Mouse (Mus musculus): ENCODE results near the gene Prdm5. TPM values are rescaled to one million over a fixed set of nuclear protein-coding genes. Genes with fewer than 3 reads are reported as not detected.
A peak's percentile ranks its signal among the peaks of the same experiment; 100 is the strongest.

Prdm5 gene
- 26.4 and 28.4 TPM in 2 replicates for polyA plus RNA-seq (2016; fragmentation: Nextera tagmentation; extraction: Ambion mirVana)

DNA sequence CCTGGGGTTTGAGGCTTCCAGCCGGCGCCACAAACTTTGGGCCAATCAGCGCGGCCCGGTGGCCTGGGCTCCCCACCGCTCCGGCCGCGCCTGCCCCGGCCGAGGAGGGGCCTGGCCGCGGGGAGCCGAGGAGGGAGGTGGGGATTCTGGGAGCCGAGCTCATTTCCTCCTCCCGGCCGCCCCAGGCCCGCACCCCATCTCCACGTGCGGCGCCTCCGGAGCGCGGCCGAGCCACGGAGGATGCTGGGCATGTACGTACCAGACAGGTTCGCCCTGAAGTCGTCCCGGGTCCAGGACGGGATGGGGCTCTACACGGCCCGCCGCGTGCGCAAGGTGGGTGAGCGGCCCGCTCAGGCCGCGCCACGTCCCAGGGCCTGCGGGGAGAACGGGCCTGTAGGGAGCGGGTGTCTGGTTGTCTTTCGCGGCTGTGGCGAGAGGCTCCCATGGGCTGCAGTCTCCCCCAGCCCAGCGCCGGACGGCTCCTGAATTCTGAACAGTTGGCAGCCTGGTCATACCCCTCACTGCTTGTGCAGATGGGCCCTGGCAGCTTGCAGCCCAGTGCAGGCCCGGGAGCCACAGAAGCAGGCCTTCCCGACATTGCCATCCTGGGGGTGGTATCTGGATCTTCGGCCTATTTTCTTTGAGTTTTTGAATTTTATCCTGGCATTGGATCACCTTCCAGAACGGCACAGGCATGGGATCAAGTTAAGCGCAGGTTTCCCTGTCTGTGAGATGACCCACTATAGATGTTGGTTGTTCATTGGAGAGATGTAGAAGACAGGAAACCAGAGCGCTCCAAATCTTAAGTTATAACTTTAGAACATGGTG lies at the start of gene Prdm5:
Gene Prdm5, plus strand, starts transcription at position 128 of the 828 bp plus-strand sequence.
- Histone ChIP-seq H3K27ac (peak within 1 kb of the TSS; percentile 82), H3K9me3 (no peaks in the 10 kb centered on the region), H3K4me2 (peak within 1 kb of the TSS; percentile 71), H3K36me3 (no peaks in the 10 kb centered on the region), H3K4me1 (replicated peaks) (peaks cover 13% of the 10 kb centered on the region; the same call in 1 of the 2 replicates), H3K4me3 (replicated peaks) (peak within 1 kb of the TSS; percentile 54), H3K27me3 (no peaks in the 10 kb centered on the region), H3K9ac (replicated peaks) (peak within 1 kb of the TSS; percentile 89)
- ATAC-seq (ENCODE audit: insufficient number of reproducible peaks, insufficient read depth, low FRiP score, low TSS enrichment, low read depth) = peak; percentile 96
- 5% methylated on average over 56 of the region's 56 CpGs for WGBS

DNA sequence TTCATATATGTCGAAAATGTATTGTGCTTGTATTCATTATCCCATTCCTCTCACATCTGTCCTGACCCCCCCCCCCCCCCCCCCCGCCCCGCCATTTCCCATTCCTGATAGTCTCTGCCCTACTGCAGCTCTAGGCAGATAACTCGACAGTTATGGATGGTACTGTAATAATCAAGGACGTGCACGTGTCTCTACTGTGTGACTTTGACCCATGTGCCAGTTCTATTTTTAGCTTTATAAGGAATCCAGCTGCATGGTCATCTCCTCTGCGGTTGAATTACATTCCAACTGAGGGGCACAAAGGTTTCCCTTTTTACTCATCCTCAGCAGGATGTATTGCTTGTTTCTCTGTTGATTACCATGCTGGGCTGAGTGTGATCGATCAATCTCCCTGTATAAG lies 39.3 kb upstream of the Prdm5 start:
- H3K4me1 ChIP-seq (replicated peaks) = peaks cover 4% of the 10 kb centered on the region; the same call in 1 of the 2 replicates
- 68% methylated on average over 6 of the region's 8 CpGs for WGBS
- no peaks in the 10 kb centered on the region for H3K27me3 ChIP-seq
- H3K9me3 ChIP-seq = no peaks in the 10 kb centered on the region
- H3K4me2 ChIP-seq = no peak overlapping the region
- no peak overlapping the region for H3K4me3 ChIP-seq (replicated peaks)
- H3K27ac ChIP-seq = no peak overlapping the region
- no peak overlapping the region for H3K9ac ChIP-seq (replicated peaks)
- no peak for ATAC-seq (ENCODE audit: insufficient number of reproducible peaks, insufficient read depth, low FRiP score, low TSS enrichment, low read depth)
- no peaks in the 10 kb centered on the region for H3K36me3 ChIP-seq

DNA sequence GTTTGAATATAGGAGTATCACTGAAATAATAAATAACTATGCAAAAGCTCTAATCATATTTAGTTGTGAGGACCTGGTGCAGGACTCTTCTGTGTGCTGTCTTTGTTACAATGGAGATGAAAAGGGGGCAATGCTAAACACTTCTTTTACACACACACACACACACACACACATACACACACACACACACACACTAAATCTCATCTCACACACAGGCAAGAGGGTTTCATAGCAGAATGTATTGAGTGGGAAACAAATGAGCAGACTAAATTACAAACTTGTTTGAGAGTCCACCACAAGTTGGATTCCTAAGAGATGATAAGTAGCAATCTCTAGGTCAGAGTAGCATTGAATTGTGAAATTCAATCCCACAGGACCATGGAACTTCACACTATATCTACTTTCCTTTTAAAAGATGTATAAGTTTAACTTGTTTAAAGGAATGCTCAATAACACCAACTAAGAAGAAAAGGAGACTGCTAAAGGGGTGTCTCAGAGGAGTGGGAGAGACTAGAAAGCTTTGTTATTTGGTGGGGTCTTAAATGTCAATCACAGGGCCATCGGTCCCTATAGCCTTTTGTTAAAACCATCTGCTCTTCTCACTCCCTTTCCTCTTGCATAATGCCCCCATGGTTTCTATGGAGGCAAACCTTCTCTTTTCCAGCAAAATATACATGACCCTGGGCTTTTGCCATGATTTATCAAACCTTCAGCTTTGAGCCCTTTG lies 35.5 kb upstream of the Prdm5 start:
- Histone ChIP-seq H3K9ac (replicated peaks) (no peak overlapping the region), H3K4me1 (replicated peaks) (peaks cover 4% of the 10 kb centered on the region; the same call in 1 of the 2 replicates), H3K27me3 (no peaks in the 10 kb centered on the region), H3K4me2 (no peak overlapping the region), H3K4me3 (replicated peaks) (no peak overlapping the region), H3K36me3 (no peaks in the 10 kb centered on the region), H3K9me3 (peaks cover 3% of the 10 kb centered on the region; the same call in 1 of the 2 replicates), H3K27ac (no peak overlapping the region)
- ATAC-seq (ENCODE audit: insufficient number of reproducible peaks, insufficient read depth, low FRiP score, low TSS enrichment, low read depth) = no peak
- 46% methylated on average over 1 of the region's 1 CpGs for WGBS

DNA sequence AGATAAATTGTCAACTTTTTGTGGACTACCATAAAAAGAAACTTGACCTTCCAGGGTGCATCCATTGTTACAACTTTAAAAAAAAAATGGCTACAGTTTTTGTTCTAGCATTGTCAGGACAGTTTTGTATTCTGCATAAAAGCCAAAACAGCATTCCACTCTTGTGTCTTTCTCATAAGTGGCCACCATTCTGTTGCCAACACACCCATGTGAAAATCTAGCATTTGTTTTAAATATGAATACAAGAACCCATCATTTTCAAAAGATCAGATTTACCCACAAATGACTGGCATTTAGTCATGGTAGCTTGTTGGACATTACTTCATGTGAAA lies 35.0 kb upstream of the Prdm5 start:
- H3K4me1 ChIP-seq (replicated peaks) = peaks cover 4% of the 10 kb centered on the region; the same call in 1 of the 2 replicates
- no peak overlapping the region for H3K4me3 ChIP-seq (replicated peaks)
- ATAC-seq (ENCODE audit: insufficient number of reproducible peaks, insufficient read depth, low FRiP score, low TSS enrichment, low read depth) = no peak
- no peak overlapping the region for H3K27ac ChIP-seq
- no peaks in the 10 kb centered on the region for H3K36me3 ChIP-seq
- H3K4me2 ChIP-seq = no peak overlapping the region
- no peak overlapping the region for H3K9ac ChIP-seq (replicated peaks)
- H3K9me3 ChIP-seq = peaks cover 3% of the 10 kb centered on the region; the same call in 1 of the 2 replicates
- H3K27me3 ChIP-seq = no peaks in the 10 kb centered on the region

DNA sequence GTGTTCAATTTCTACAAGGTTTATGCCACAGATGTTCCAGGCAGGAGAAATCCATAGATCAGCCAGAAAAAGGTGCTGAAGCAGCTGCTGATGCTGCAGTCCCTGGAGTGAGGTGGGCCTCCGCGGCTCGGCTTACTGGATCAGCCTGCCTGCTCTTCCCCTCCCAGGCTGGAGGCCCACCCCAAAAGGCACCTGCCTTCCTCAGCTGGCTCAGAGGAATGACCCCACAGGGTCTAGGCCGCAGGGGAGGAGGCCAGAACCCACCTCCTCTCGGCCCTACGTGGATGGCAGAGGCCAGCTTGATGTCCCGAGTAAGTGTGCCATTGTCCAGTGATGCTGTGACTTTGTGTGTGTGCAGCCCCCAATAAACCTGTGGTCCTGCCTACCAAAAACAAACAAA lies 20.6 kb upstream of the Prdm5 start:
- whole genome bisulfite sequencing = 62% methylated on average over 7 of the region's 7 CpGs
- H3K36me3 ChIP-seq = no peaks in the 10 kb centered on the region

DNA sequence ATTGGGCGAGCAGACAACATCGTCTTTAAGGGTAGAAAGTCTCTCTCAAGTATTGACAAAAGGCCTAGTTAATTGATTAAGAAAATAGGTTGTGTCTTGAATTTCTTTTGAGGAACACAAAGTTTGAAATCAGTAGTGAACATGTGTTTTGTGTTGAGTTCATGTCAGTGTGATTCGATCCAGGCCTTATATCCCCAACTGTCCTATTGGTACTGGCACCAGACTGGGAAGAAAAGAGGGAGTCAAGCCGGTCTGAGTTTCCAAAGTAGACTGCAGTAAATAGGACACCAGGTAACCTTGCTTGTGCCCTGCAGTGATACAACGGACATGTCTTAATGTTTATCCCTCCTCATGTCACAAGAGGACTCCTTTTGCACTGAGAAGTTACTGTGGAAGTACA lies 19.6 kb upstream of the Prdm5 start:
- no peaks in the 10 kb centered on the region for H3K36me3 ChIP-seq
- H3K4me1 ChIP-seq (replicated peaks) = no peaks in the 10 kb centered on the region
- no peak for ATAC-seq (ENCODE audit: insufficient number of reproducible peaks, insufficient read depth, low FRiP score, low TSS enrichment, low read depth)
- WGBS = 64% methylated on average over 5 of the region's 5 CpGs
- H3K27me3 ChIP-seq = no peaks in the 10 kb centered on the region
- no peak overlapping the region for H3K4me2 ChIP-seq
- no peak overlapping the region for H3K9ac ChIP-seq (replicated peaks)
- H3K4me3 ChIP-seq (replicated peaks) = no peak overlapping the region
- no peak overlapping the region for H3K27ac ChIP-seq
- no peaks in the 10 kb centered on the region for H3K9me3 ChIP-seq

More for the DNA sequence above, 20.6 kb upstream of the Prdm5 start:
- ATAC-seq (ENCODE audit: insufficient number of reproducible peaks, insufficient read depth, low FRiP score, low TSS enrichment, low read depth) = no peak
- Histone ChIP-seq H3K27me3 (no peaks in the 10 kb centered on the region), H3K4me1 (replicated peaks) (no peaks in the 10 kb centered on the region), H3K4me3 (replicated peaks) (no peak overlapping the region), H3K27ac (no peak overlapping the region), H3K9ac (replicated peaks) (no peak overlapping the region), H3K4me2 (no peak overlapping the region), H3K9me3 (no peaks in the 10 kb centered on the region)

DNA sequence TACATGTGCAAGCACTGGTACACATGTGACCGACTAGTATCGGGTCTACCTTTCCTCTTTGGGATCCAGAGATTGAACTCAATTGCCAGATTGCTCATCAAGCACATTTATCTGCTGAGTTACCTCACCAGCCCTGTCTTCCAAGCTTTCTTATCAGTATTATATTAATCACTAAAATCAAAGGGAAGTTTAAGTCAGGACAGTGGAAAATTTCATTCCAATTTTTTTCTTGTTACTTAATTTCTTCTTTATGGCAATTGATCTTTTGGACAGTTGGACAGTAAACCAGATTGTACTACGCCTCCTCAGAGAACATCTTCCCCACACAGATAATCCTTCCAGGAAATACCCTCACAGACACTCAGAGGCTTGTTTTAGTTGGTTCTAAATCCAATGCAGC lies 18.7 kb upstream of the Prdm5 start:
- no peaks in the 10 kb centered on the region; the same call in 1 of the 2 replicates for H3K4me1 ChIP-seq (replicated peaks)
- no peak overlapping the region for H3K4me2 ChIP-seq
- no peaks in the 10 kb centered on the region for H3K9me3 ChIP-seq
- H3K27me3 ChIP-seq = no peaks in the 10 kb centered on the region
- WGBS = 85% methylated on average over 3 of the region's 3 CpGs
- H3K4me3 ChIP-seq (replicated peaks) = no peak overlapping the region
- no peak overlapping the region for H3K9ac ChIP-seq (replicated peaks)
- no peak overlapping the region for H3K27ac ChIP-seq
- no peak for ATAC-seq (ENCODE audit: insufficient number of reproducible peaks, insufficient read depth, low FRiP score, low TSS enrichment, low read depth)
- H3K36me3 ChIP-seq = no peaks in the 10 kb centered on the region

DNA sequence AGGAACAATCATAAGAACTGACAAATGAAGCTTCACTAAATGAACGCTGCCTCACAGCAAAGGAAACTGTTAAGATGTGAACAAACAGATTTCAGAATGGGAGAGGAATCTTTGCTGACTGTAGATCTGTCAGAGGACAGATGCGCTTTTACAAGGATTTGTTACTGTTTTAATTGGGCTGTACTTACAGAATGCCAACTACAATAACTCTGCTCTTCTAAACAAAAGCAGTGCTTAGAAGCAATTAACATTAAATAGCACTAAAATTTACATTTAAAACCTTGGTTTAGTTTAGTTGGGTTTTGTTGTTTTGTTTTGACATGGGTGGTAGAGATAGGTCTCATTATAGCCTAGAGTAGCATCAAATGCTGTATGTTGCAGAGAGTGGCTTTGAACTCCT lies 14.3 kb upstream of the Prdm5 start:
- WGBS = 74% methylated on average over 2 of the region's 2 CpGs

DNA sequence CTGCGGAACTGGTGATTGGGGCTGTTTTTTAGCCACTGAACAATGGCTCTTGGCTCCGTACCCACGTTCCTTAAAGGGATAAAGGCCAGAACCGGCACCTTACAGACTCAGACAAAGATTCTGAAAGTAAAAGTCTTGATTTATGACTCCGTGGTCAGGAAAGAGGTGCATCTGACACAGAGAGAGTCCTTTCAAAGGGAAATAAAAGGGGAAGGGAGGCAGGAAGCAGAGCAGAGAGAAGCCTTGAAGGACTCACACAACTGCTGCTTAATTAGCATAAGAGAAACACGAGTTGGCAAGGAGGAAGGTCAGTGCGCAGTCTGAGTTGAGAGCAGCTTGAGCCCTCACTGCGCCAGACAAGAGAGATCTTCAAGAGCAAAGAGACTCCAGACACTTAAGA lies 13.7 kb upstream of the Prdm5 start:
- no peak overlapping the region for H3K9ac ChIP-seq (replicated peaks)
- no peak for ATAC-seq (ENCODE audit: insufficient number of reproducible peaks, insufficient read depth, low FRiP score, low TSS enrichment, low read depth)
- no peaks in the 10 kb centered on the region for H3K9me3 ChIP-seq
- no peak overlapping the region for H3K4me3 ChIP-seq (replicated peaks)
- no peak overlapping the region for H3K27ac ChIP-seq
- H3K4me1 ChIP-seq (replicated peaks) = no peaks in the 10 kb centered on the region; the same call in 1 of the 2 replicates
- H3K4me2 ChIP-seq = no peak overlapping the region; the same call in 1 of the 2 replicates
- WGBS = 11% methylated on average over 8 of the region's 8 CpGs
- H3K36me3 ChIP-seq = no peaks in the 10 kb centered on the region
- no peaks in the 10 kb centered on the region for H3K27me3 ChIP-seq

More for the DNA sequence above, 14.3 kb upstream of the Prdm5 start:
- Histone ChIP-seq H3K36me3 (no peaks in the 10 kb centered on the region), H3K4me2 (no peak overlapping the region), H3K27me3 (no peaks in the 10 kb centered on the region), H3K4me3 (replicated peaks) (no peak overlapping the region), H3K9me3 (no peaks in the 10 kb centered on the region), H3K27ac (no peak overlapping the region), H3K4me1 (replicated peaks) (no peaks in the 10 kb centered on the region; the same call in 1 of the 2 replicates), H3K9ac (replicated peaks) (no peak overlapping the region)
- ATAC-seq (ENCODE audit: insufficient number of reproducible peaks, insufficient read depth, low FRiP score, low TSS enrichment, low read depth) = no peak

DNA sequence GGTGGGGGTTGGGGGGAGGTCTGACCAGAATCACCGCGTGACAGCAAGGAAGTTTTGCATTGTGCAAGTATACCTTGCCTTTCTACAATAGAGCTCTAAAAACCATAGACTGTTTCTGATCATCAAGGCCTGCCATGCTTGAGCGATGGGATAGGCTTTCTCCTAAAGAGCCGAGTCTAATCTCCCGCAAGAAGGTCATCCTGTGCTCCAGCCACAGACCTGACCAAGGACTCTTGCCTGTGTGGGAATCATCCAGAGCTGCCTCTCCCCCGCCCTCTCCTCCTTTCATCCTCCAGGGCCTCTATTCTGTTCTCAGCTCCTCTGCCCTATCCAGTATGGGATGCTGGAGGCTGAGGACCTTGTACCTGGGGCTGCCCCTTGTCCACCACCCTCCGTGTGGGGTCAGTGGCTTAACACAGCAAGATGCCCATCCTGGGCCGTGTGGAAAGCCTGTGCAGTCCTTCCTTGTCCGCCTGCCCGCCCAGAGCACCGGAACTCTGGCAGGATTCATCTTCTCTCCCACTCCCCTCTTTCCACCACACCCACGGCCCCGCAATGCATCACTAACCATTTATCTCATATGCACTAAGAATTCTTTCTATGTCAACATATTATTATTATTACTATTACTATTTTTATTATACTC lies 12.9 kb upstream of the Prdm5 start:
- Histone ChIP-seq H3K27me3 (no peaks in the 10 kb centered on the region), H3K4me2 (no peak overlapping the region), H3K36me3 (no peaks in the 10 kb centered on the region), H3K4me3 (replicated peaks) (no peak overlapping the region), H3K9me3 (no peaks in the 10 kb centered on the region), H3K27ac (no peak overlapping the region), H3K9ac (replicated peaks) (no peak overlapping the region), H3K4me1 (replicated peaks) (no peaks in the 10 kb centered on the region; the same call in 1 of the 2 replicates)
- 87% methylated on average over 13 of the region's 13 CpGs for WGBS
- ATAC-seq (ENCODE audit: insufficient number of reproducible peaks, insufficient read depth, low FRiP score, low TSS enrichment, low read depth) = no peak

DNA sequence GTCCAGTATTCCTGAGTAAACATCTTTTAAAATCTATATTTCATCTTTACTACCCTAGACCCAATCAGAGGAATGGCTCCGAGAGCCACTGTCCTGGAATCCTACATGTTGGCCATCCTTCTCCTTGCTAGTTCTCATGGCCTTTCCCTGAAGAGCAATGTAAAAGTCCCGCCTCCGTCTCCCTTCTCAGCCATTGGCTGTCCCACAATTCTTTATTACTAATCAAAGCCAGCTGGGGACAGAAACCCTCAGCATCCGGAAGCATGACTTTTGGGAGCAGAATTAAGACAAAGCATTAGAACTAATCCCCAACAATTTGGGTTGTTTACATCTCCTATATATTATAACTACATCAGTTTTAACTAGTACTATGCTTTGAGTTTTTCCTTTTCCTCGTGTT lies 10.9 kb upstream of the Prdm5 start:
- H3K9me3 ChIP-seq = no peaks in the 10 kb centered on the region

More for the DNA sequence above, 10.9 kb upstream of the Prdm5 start:
- H3K4me2 ChIP-seq = no peak overlapping the region
- H3K4me3 ChIP-seq (replicated peaks) = no peak overlapping the region
- H3K27me3 ChIP-seq = no peaks in the 10 kb centered on the region
- WGBS = 60% methylated on average over 5 of the region's 5 CpGs
- H3K4me1 ChIP-seq (replicated peaks) = no peaks in the 10 kb centered on the region; the same call in 1 of the 2 replicates
- no peaks in the 10 kb centered on the region for H3K36me3 ChIP-seq
- H3K9ac ChIP-seq (replicated peaks) = no peak overlapping the region
- ATAC-seq (ENCODE audit: insufficient number of reproducible peaks, insufficient read depth, low FRiP score, low TSS enrichment, low read depth) = no peak
- H3K27ac ChIP-seq = no peak overlapping the region

All from limb, embryonic 12.5 days (tissue).